ENCODE assay signal across 16 mouse cellular contexts in the genomic region with DNA sequence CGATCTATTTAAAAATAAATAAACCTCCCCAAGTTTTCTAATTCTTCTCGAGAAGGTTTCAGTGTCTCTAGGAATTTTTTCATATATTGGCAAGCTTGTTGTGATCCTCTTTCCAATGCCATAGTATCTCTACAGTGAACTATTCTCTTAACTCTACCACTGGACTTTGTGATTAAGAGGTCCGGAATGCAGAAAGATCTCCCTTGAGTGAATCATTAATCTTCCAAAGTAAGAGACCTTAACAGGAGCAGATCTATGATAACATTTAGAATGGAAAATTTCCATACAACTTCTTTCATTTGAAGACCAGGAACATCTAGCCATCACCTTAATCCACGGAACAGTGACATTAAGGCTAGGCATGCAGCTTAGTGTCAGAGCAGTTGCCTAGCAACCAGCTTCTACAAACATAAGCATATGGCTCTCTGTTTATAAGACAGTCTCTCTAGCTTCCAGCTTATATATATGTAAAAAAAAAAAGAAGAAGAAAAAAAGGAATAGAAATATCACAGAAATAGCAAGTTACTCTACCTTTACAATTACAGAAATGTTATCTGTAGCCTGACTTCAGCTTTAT.
A peak's percentile ranks its signal among the peaks of the same experiment; 100 is the strongest.
DNase-seq lines count a peak whose midpoint lies in the region; ATAC-seq and TF ChIP-seq lines count a peak whose summit lies in the region.
"Had no signal": no experiment of that assay in that cellular context is flagged by ENCODE, and none has a peak within 500 bp of the region (broad histone marks: within the 10 kb centered on the region; RNA-seq: fewer than 3 reads in every experiment).

No protein-coding gene starts in this region.

- no peaks in the 10 kb centered on the region for H3K9me3 ChIP-seq in embryonic facial prominence, embryonic 11.5 days (replicated peaks; ENCODE audit: control insufficient read depth, low read length)
- no peaks in the 10 kb centered on the region for H3K9me3 ChIP-seq in embryonic facial prominence, embryonic 10.5 days
- no peaks in the 10 kb centered on the region for H3K9me3 ChIP-seq in kidney, postnatal 0 days (replicated peaks; ENCODE audit: low read length)
- no peaks in the 10 kb centered on the region for H3K9me3 ChIP-seq in midbrain, postnatal 0 days (ENCODE audit: low read length)
- no peaks in the 10 kb centered on the region for H3K9me3 ChIP-seq in midbrain, embryonic 13.5 days
- H3K9me3 ChIP-seq: embryonic facial prominence, embryonic 12.5 days; limb, embryonic 13.5 days; midbrain, embryonic 12.5 days; neural tube, embryonic 12.5 days had no signal

- H3K36me3 ChIP-seq in embryonic facial prominence, embryonic 11.5 days (replicated peaks; ENCODE audit: control insufficient read depth, insufficient read depth, low read depth, low read length) = no peaks in the 10 kb centered on the region
- H3K36me3 ChIP-seq in embryonic facial prominence, embryonic 10.5 days (replicated peaks) = no peaks in the 10 kb centered on the region
- no peaks in the 10 kb centered on the region for H3K36me3 ChIP-seq in kidney, postnatal 0 days (ENCODE audit: insufficient read depth, low read length)
- H3K36me3 ChIP-seq in midbrain, postnatal 0 days (ENCODE audit: insufficient read depth, low read length) = no peaks in the 10 kb centered on the region
- no peaks in the 10 kb centered on the region; the same call in 1 of the 2 replicates for H3K36me3 ChIP-seq in midbrain, embryonic 13.5 days
- H3K36me3 ChIP-seq: embryonic facial prominence, embryonic 12.5 days; limb, embryonic 13.5 days; neural tube, embryonic 12.5 days had no signal

- TF ChIP-seq CTCF in kidney, postnatal 0 days (IDR thresholded peaks at IDR 0.05; ENCODE audit: low read depth) = no peak
- TF ChIP-seq CTCF in midbrain, postnatal 0 days (IDR thresholded peaks at IDR 0.05) = no peak

- peak; percentile 37 for DNase-seq in embryonic facial prominence, embryonic 11.5 days (ENCODE audit: low spot score)
- DNase-seq in embryonic facial prominence, embryonic 10.5 days (ENCODE audit: low spot score) = no peak
- DNase-seq in kidney, postnatal 0 days (ENCODE audit: low spot score) = peak; percentile 12
- no peak for DNase-seq in kidney, adult 11 months
- DNase-seq in midbrain, postnatal 0 days (ENCODE audit: low spot score) = peak; percentile 58
- DNase-seq in telencephalon, adult 2 months (ENCODE audit: low read depth, low spot score) = peak; percentile 40
- DNase-seq: adrenal gland, postnatal 25 days; cerebellum, adult 11-12 months; heart, adult 2 months; thymus, adult 18-20 months had no signal

- no peak overlapping the region for H3K9ac ChIP-seq in embryonic facial prominence, embryonic 11.5 days (replicated peaks; ENCODE audit: low read length)
- no peak overlapping the region for H3K9ac ChIP-seq in kidney, postnatal 0 days (ENCODE audit: low read depth, low read length)
- no peak overlapping the region for H3K9ac ChIP-seq in midbrain, postnatal 0 days (replicated peaks; ENCODE audit: low read length, poor library complexity, severe bottlenecking)
- no peak overlapping the region for H3K9ac ChIP-seq in midbrain, embryonic 13.5 days (replicated peaks)
- H3K9ac ChIP-seq: embryonic facial prominence, embryonic 12.5 days; limb, embryonic 13.5 days; midbrain, embryonic 12.5 days; neural tube, embryonic 12.5 days had no signal

- WGBS in embryonic facial prominence, embryonic 11.5 days = 77% methylated on average over 4 of the region's 4 CpGs
- 83% methylated on average over 4 of the region's 4 CpGs for WGBS in embryonic facial prominence, embryonic 10.5 days
- 53% methylated on average over 4 of the region's 4 CpGs for WGBS in kidney, postnatal 0 days
- 67% methylated on average over 4 of the region's 4 CpGs for WGBS in midbrain, postnatal 0 days
- 70% methylated on average over 4 of the region's 4 CpGs for WGBS in midbrain, embryonic 13.5 days

- no peaks in the 10 kb centered on the region for H3K27me3 ChIP-seq in embryonic facial prominence, embryonic 11.5 days (ENCODE audit: control insufficient read depth, insufficient read depth, low read length)
- no peaks in the 10 kb centered on the region for H3K27me3 ChIP-seq in embryonic facial prominence, embryonic 10.5 days (replicated peaks; ENCODE audit: low read depth, poor library complexity, severe bottlenecking)
- no peaks in the 10 kb centered on the region for H3K27me3 ChIP-seq in kidney, postnatal 0 days (ENCODE audit: insufficient read depth, low read length)
- H3K27me3 ChIP-seq in midbrain, postnatal 0 days (ENCODE audit: insufficient read depth, low read length) = no peaks in the 10 kb centered on the region
- no peaks in the 10 kb centered on the region for H3K27me3 ChIP-seq in midbrain, embryonic 13.5 days
- H3K27me3 ChIP-seq: embryonic facial prominence, embryonic 12.5 days; limb, embryonic 13.5 days; midbrain, embryonic 12.5 days; neural tube, embryonic 12.5 days had no signal

- no peak overlapping the region for H3K4me3 ChIP-seq in embryonic facial prominence, embryonic 11.5 days (ENCODE audit: low read depth, low read length)
- no peak overlapping the region for H3K4me3 ChIP-seq in embryonic facial prominence, embryonic 10.5 days
- H3K4me3 ChIP-seq in kidney, postnatal 0 days (replicated peaks; ENCODE audit: low read depth, low read length) = no peak overlapping the region
- H3K4me3 ChIP-seq in midbrain, postnatal 0 days (ENCODE audit: low read depth, low read length) = no peak overlapping the region
- no peak overlapping the region for H3K4me3 ChIP-seq in midbrain, embryonic 13.5 days (replicated peaks)
- H3K4me3 ChIP-seq: embryonic facial prominence, embryonic 12.5 days; heart, adult 2 months; limb, embryonic 13.5 days; midbrain, embryonic 12.5 days; neural tube, embryonic 12.5 days had no signal

- no peak for ATAC-seq in embryonic facial prominence, embryonic 11.5 days (replicated peaks; ENCODE audit: insufficient number of reproducible peaks, low FRiP score, low TSS enrichment, low read depth)
- ATAC-seq in kidney, postnatal 0 days (replicated peaks; ENCODE audit: low FRiP score, low read depth) = no peak
- ATAC-seq in midbrain, postnatal 0 days (ENCODE audit: low FRiP score) = no peak
- ATAC-seq in midbrain, embryonic 13.5 days = no peak
- ATAC-seq in cerebellum, adult (ENCODE audit: insufficient number of reproducible peaks, low FRiP score, low TSS enrichment) = no peak

- H3K27ac ChIP-seq in embryonic facial prominence, embryonic 11.5 days (replicated peaks; ENCODE audit: low read depth, low read length) = no peak overlapping the region
- H3K27ac ChIP-seq in embryonic facial prominence, embryonic 10.5 days (replicated peaks) = no peak overlapping the region
- H3K27ac ChIP-seq in kidney, postnatal 0 days = no peak overlapping the region
- H3K27ac ChIP-seq in midbrain, postnatal 0 days (ENCODE audit: low read depth, low read length) = no peak overlapping the region
- no peak overlapping the region for H3K27ac ChIP-seq in midbrain, embryonic 13.5 days
- H3K27ac ChIP-seq: embryonic facial prominence, embryonic 12.5 days; heart, adult 2 months; limb, embryonic 13.5 days; midbrain, embryonic 12.5 days; neural tube, embryonic 12.5 days had no signal

- H3K4me2 ChIP-seq in embryonic facial prominence, embryonic 11.5 days (ENCODE audit: low read depth, low read length) = no peak overlapping the region
- H3K4me2 ChIP-seq in kidney, postnatal 0 days (ENCODE audit: low read length) = no peak overlapping the region
- no peak overlapping the region for H3K4me2 ChIP-seq in midbrain, postnatal 0 days (ENCODE audit: low read depth, low read length, poor library complexity, severe bottlenecking)
- H3K4me2 ChIP-seq in midbrain, embryonic 13.5 days (replicated peaks) = no peak overlapping the region
- H3K4me2 ChIP-seq: embryonic facial prominence, embryonic 12.5 days; limb, embryonic 13.5 days; midbrain, embryonic 12.5 days; neural tube, embryonic 12.5 days had no signal

- H3K4me1 ChIP-seq in embryonic facial prominence, embryonic 11.5 days (ENCODE audit: control insufficient read depth, insufficient read depth, low read length) = no peaks in the 10 kb centered on the region
- H3K4me1 ChIP-seq in embryonic facial prominence, embryonic 10.5 days = peaks cover 2% of the 10 kb centered on the region; the same call in 1 of the 2 replicates
- H3K4me1 ChIP-seq in kidney, postnatal 0 days (replicated peaks; ENCODE audit: insufficient read depth, low read length) = no peaks in the 10 kb centered on the region
- H3K4me1 ChIP-seq in midbrain, postnatal 0 days (ENCODE audit: insufficient read depth, low read length) = no peaks in the 10 kb centered on the region
- peaks cover 3% of the 10 kb centered on the region; the same call in 1 of the 2 replicates for H3K4me1 ChIP-seq in midbrain, embryonic 13.5 days (replicated peaks)
- H3K4me1 ChIP-seq: embryonic facial prominence, embryonic 12.5 days; limb, embryonic 13.5 days; midbrain, embryonic 12.5 days; neural tube, embryonic 12.5 days had no signal

Comparison
In these comparisons a context has a peak if more than half of its experiments do, and no peak if none do; other contexts are left out.
1. DNase-seq: peak in embryonic facial prominence, embryonic 11.5 days (single experiment), kidney, postnatal 0 days (single experiment), midbrain, postnatal 0 days (single experiment) and telencephalon, adult 2 months (single experiment); none in embryonic facial prominence, embryonic 10.5 days (single experiment) and kidney, adult 11 months (single experiment).